Mouse (Mus musculus) forebrain, postnatal 0 days (tissue): Measurements from ENCODE around the gene Hoxc8. TPM values are rescaled to one million over a fixed set of nuclear protein-coding genes. Genes with fewer than 3 reads are reported as not detected.

Experiments used
- ATAC-seq: fragments of 200-750 bp; cut with Nextera tagmentation; 2 replicates; pipeline ENCODE4 v1.8.0; 2017; ENCODE audit warnings: mild to moderate bottlenecking, moderate library complexity
- DNase-seq: peaks from one replicate; pipeline ENCODE4 v3.0.0-alpha.2; 2015
- H3K27ac ChIP-seq: fragments of 300-500 bp; sonication (generic); 2 replicates; pipeline ENCODE4 v1.5.1; 2014; ENCODE audit warnings: low read depth, mild to moderate bottlenecking, antibody characterized with exemption, low read length, moderate library complexity, mixed read lengths
- H3K27me3 ChIP-seq: fragments of 300-500 bp; sonication (generic); 2 replicates; pipeline ENCODE4 v1.6.1; 2014; ENCODE audit warnings: mild to moderate bottlenecking, low read length, mixed read lengths; ENCODE audit not compliant: insufficient read depth
- H3K36me3 ChIP-seq: fragments of 300-500 bp; sonication (generic); 2 replicates; pipeline ENCODE4 v1.6.1; 2014; ENCODE audit warnings: mild to moderate bottlenecking, moderate library complexity; ENCODE audit not compliant: insufficient read depth
- H3K4me1 ChIP-seq: fragments of 300-500 bp; sonication (generic); 2 replicates; pipeline ENCODE4 v1.6.1; 2014; ENCODE audit warnings: antibody characterized with exemption; ENCODE audit not compliant: insufficient read depth
- H3K4me2 ChIP-seq: fragments of 300-500 bp; sonication (generic); 2 replicates; pipeline ENCODE4 v1.6.1; 2014; ENCODE audit warnings: low read depth, mild to moderate bottlenecking, moderate library complexity
- H3K4me3 ChIP-seq: fragments of 300-500 bp; sonication (generic); 2 replicates; pipeline ENCODE4 v1.5.1; 2014; ENCODE audit warnings: low read depth, low read length, mixed read lengths
- H3K9ac ChIP-seq: fragments of 300-500 bp; sonication (generic); 2 replicates; pipeline ENCODE4 v1.6.1; 2014; ENCODE audit warnings: mild to moderate bottlenecking
- H3K9me3 ChIP-seq: fragments of 300-500 bp; sonication (generic); 2 replicates; pipeline ENCODE4 v1.6.1; 2016; ENCODE audit warnings: low read length
- CTCF ChIP-seq: sonication (generic); IDR thresholded peaks from 2 replicates; pipeline ENCODE4 v1.5.1; 2016; ENCODE audit warnings: antibody characterized with exemption, control low read depth, low read depth
- WGBS: fragments of 180-500 bp; shearing (Covaris S2); extraction: QIAGEN DNeasy Blood & Tissue Kit; methylation state at CpG from one replicate; pipeline ENCODE4 v1.1.7; 2014; 5-methylcytosine and 5-hydroxymethylcytosine counted together
- polyA plus RNA-seq: library from polyadenylated mRNA; unstranded; fragments of >200 nt; fragmentation: Nextera tagmentation; extraction: Ambion mirVana; gene quantifications from 2 replicates; pipeline ENCODE4 v1.2.1, GENCODE M21; 2015
- total RNA-seq: library from RNA; depleted of rRNA; stranded (reverse); fragments of >200 nt; gene quantifications from 2 replicates; pipeline ENCODE4 v1.2.3, GENCODE M21; 2014

Gene Hoxc8
- total and polyA plus RNA-seq, 2 experiments from 2014 or later = not detected

GRCm38 (mm10) chr15:102965892-102966775 lies 24.3 kb upstream of the Hoxc8 start:
- peak; percentile 40; the same call in 1 of the 2 replicates for ATAC-seq
- Histone ChIP-seq H3K4me1 (no peaks in the 10 kb centered on the region), H3K9me3 (no peaks in the 10 kb centered on the region), H3K27me3 (peaks cover 96% of the 10 kb centered on the region), H3K27ac (no peak overlapping the region), H3K36me3 (no peaks in the 10 kb centered on the region), H3K4me3 (no peak overlapping the region), H3K4me2 (0 out of 2 replicates have a peak overlapping the region, but pooled peaks have one; percentile 6), H3K9ac (no peak overlapping the region)
- peak; percentile 66 for DNase-seq
- 4% methylated on average over 28 of the region's 30 CpGs for WGBS
- TF ChIP-seq CTCF = peak; percentile 70

DNA sequence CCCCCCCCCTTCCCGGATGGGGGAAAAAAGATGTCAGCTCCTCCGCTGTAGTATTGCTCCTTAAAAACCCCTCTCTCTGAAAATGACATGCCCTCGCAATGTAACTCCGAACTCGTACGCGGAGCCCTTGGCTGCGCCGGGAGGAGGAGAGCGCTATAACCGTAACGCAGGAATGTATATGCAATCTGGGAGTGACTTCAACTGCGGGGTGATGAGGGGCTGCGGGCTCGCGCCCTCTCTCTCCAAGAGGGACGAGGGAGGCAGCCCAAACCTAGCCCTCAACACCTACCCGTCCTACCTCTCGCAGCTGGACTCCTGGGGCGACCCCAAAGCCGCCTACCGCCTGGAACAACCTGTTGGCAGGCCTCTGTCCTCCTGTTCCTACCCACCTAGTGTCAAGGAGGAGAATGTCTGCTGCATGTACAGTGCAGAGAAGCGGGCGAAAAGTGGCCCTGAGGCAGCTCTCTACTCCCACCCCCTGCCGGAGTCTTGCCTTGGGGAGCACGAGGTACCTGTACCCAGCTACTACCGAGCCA lies 23.6 kb upstream of the Hoxc8 start, which contains the start of gene Hoxc10:
Gene Hoxc10, plus strand, starts transcription at position 21 of the 536 bp plus-strand sequence.
- no peak for TF ChIP-seq CTCF
- Histone ChIP-seq H3K27me3 (peaks cover 96% of the 10 kb centered on the region), H3K4me1 (no peaks in the 10 kb centered on the region), H3K36me3 (no peaks in the 10 kb centered on the region), H3K9me3 (no peaks in the 10 kb centered on the region), H3K4me2 (0 out of 2 replicates have a peak within 1 kb of the TSS, but pooled peaks have one; percentile 6), H3K4me3 (no peak within 1 kb of the TSS), H3K9ac (no peak within 1 kb of the TSS), H3K27ac (no peak within 1 kb of the TSS)
- WGBS = 3% methylated on average over 27 of the region's 27 CpGs
- ATAC-seq (no peak), DNase-seq (no peak)

DNA sequence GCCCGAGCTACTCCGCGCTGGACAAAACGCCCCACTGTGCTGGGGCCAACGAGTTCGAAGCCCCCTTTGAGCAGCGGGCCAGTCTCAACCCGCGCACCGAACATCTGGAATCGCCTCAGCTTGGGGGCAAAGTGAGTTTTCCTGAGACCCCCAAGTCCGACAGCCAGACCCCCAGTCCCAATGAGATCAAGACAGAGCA lies 23.2 kb upstream of the Hoxc8 start, which contains the start of gene Hoxc5:
Gene Hoxc5, plus strand, starts transcription at position 132 of the 199 bp plus-strand sequence.
- Histone ChIP-seq H3K4me3 (no peak within 1 kb of the TSS), H3K4me2 (0 out of 2 replicates have a peak within 1 kb of the TSS, but pooled peaks have one; percentile 6)

GRCm38 (mm10) chr15:102967511-102968397 lies 22.7 kb upstream of the Hoxc8 start:
- H3K4me3 ChIP-seq = no peak overlapping the region
- H3K4me1 ChIP-seq = no peaks in the 10 kb centered on the region
- 2% methylated on average over 34 of the region's 34 CpGs for WGBS
- H3K36me3 ChIP-seq = no peaks in the 10 kb centered on the region
- no peak for ATAC-seq
- H3K9me3 ChIP-seq = no peaks in the 10 kb centered on the region
- no peak for TF ChIP-seq CTCF
- H3K27ac ChIP-seq = no peak overlapping the region
- peaks cover 97% of the 10 kb centered on the region for H3K27me3 ChIP-seq
- H3K9ac ChIP-seq = no peak overlapping the region
- no peak for DNase-seq
- H3K4me2 ChIP-seq = no peak overlapping the region

More for the DNA sequence above, 23.2 kb upstream of the Hoxc8 start, which contains the start of gene Hoxc5:
- Histone ChIP-seq H3K9ac (no peak within 1 kb of the TSS), H3K4me1 (no peaks in the 10 kb centered on the region), H3K9me3 (no peaks in the 10 kb centered on the region), H3K27me3 (peaks cover 97% of the 10 kb centered on the region), H3K36me3 (no peaks in the 10 kb centered on the region), H3K27ac (no peak within 1 kb of the TSS)
- DNase-seq (no peak), ATAC-seq (no peak)
- no peak for TF ChIP-seq CTCF
- 3% methylated on average over 12 of the region's 12 CpGs for WGBS

- Histone ChIP-seq H3K36me3 (no peaks in the 10 kb centered on the region), H3K9me3 (no peaks in the 10 kb centered on the region), H3K4me3 (no peak overlapping the region), H3K27me3 (peaks cover 97% of the 10 kb centered on the region), H3K4me2 (no peak overlapping the region), H3K27ac (no peak overlapping the region), H3K9ac (no peak overlapping the region), H3K4me1 (no peaks in the 10 kb centered on the region)
- ATAC-seq (no peak), DNase-seq (no peak)
- 24% methylated on average over 1 of the region's 1 CpGs for WGBS
- TF ChIP-seq CTCF = no peak
Observed at GRCm38 (mm10) chr15:102969296-102969695, 21.1 kb upstream of the Hoxc8 start.

DNA sequence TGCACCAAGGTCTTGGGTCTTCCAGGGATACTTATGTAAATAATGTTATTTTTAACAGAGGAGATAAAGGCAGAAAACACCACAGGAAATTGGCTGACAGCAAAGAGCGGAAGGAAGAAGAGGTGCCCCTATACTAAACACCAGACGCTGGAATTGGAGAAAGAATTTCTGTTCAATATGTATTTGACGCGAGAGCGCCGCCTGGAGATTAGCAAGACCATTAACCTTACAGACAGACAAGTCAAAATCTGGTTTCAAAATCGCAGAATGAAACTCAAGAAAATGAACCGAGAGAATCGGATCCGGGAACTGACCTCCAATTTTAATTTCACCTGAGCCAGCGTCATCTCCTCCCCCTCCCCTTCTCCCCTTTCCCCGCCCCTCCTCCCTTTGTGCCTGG lies 19.7 kb upstream of the Hoxc8 start:
- H3K4me2 ChIP-seq = no peak overlapping the region
- DNase-seq = no peak
- no peak overlapping the region for H3K27ac ChIP-seq
- no peak overlapping the region for H3K4me3 ChIP-seq
- 2% methylated on average over 12 of the region's 12 CpGs for WGBS
- no peak for ATAC-seq
- no peaks in the 10 kb centered on the region for H3K4me1 ChIP-seq
- H3K9me3 ChIP-seq = no peaks in the 10 kb centered on the region
- H3K27me3 ChIP-seq = peaks cover 97% of the 10 kb centered on the region
- H3K36me3 ChIP-seq = no peaks in the 10 kb centered on the region
- no peak overlapping the region for H3K9ac ChIP-seq
- TF ChIP-seq CTCF = peak; percentile 47
